Mouse (Mus musculus): ENCODE data around the gene Efcab5.

Efcab5 gene

GRCm38 (mm10) chr11:77188868-77189267 lies at the start of gene Efcab5:
Gene Efcab5 (minus strand): TSS chr11:77188968.
- DNase-seq (ENCODE audit: low read depth, low spot score) = no peak

GRCm38 (mm10) chr11:77235267-77235666 lies 46.5 kb upstream of the Efcab5 start:
- no peak for DNase-seq (ENCODE audit: low read depth, low spot score)

- no peak for DNase-seq (ENCODE audit: low read depth, low spot score)
Measured at GRCm38 (mm10) chr11:77231514-77231913, 42.7 kb upstream of the Efcab5 start.

- no peak for DNase-seq (ENCODE audit: low read depth, low spot score)
Measured at GRCm38 (mm10) chr11:77230765-77231164, 42.0 kb upstream of the Efcab5 start.

GRCm38 (mm10) chr11:77216761-77217130 lies 28.0 kb upstream of the Efcab5 start:
- DNase-seq (ENCODE audit: low read depth, low spot score) = no peak

GRCm38 (mm10) chr11:77215951-77216760 lies 27.4 kb upstream of the Efcab5 start, which contains the start of gene Ssh2:
Gene Ssh2 (plus strand): TSS chr11:77216287.
- peak; percentile 87 for DNase-seq (ENCODE audit: low read depth, low spot score)

GRCm38 (mm10) chr11:77215483-77215882 lies 26.7 kb upstream of the Efcab5 start:
- DNase-seq (ENCODE audit: low read depth, low spot score) = peak; percentile 35

- DNase-seq (ENCODE audit: low read depth, low spot score) = peak; percentile 52
Measured at GRCm38 (mm10) chr11:77214755-77215154, 26.0 kb upstream of the Efcab5 start.

GRCm38 (mm10) chr11:77214142-77214692 lies 25.4 kb upstream of the Efcab5 start:
- DNase-seq (ENCODE audit: low read depth, low spot score) = no peak

GRCm38 (mm10) chr11:77200703-77201102 lies 11.9 kb upstream of the Efcab5 start:
- DNase-seq (ENCODE audit: low read depth, low spot score) = no peak

GRCm38 (mm10) chr11:77199636-77200035 lies 10.9 kb upstream of the Efcab5 start:
- no peak for DNase-seq (ENCODE audit: low read depth, low spot score)

GRCm38 (mm10) chr11:77196181-77197143 lies 7.7 kb upstream of the Efcab5 start:
- DNase-seq (ENCODE audit: low read depth, low spot score) = no peak

- no peak for DNase-seq (ENCODE audit: low read depth, low spot score)
Measured at GRCm38 (mm10) chr11:77195360-77196109, 6.8 kb upstream of the Efcab5 start.

GRCm38 (mm10) chr11:77194762-77195161 lies 6.0 kb upstream of the Efcab5 start:
- DNase-seq (ENCODE audit: low read depth, low spot score) = no peak

GRCm38 (mm10) chr11:77193941-77194553 lies 5.3 kb upstream of the Efcab5 start:
- peak; percentile 75 for DNase-seq (ENCODE audit: low read depth, low spot score)

- no peak for DNase-seq (ENCODE audit: low read depth, low spot score)
Measured at GRCm38 (mm10) chr11:77193410-77193809, 4.6 kb upstream of the Efcab5 start.

- no peak for DNase-seq (ENCODE audit: low read depth, low spot score)
Measured at GRCm38 (mm10) chr11:77184926-77185325, 3.8 kb downstream of the Efcab5 start.

GRCm38 (mm10) chr11:77182616-77183015 lies 6.2 kb downstream of the Efcab5 start:
- no peak for DNase-seq (ENCODE audit: low read depth, low spot score)

- DNase-seq (ENCODE audit: low read depth, low spot score) = no peak
Measured at GRCm38 (mm10) chr11:77182041-77182440, 6.7 kb downstream of the Efcab5 start.

- DNase-seq (ENCODE audit: low read depth, low spot score) = no peak
Measured at GRCm38 (mm10) chr11:77181528-77181927, 7.2 kb downstream of the Efcab5 start.

- peak; percentile 23 for DNase-seq (ENCODE audit: low read depth, low spot score)
Measured at GRCm38 (mm10) chr11:77180886-77181285, 7.9 kb downstream of the Efcab5 start.

Measured in forelimb bud, embryonic 11.5 days (tissue).